Mouse (Mus musculus) stomach, embryonic 14.5 days (tissue): ENCODE measurements at regions not wholly inside any gene's neighbourhood (a gene's known extent, or its start where the extent isn't known, plus 50 kb on each side); places are given as distances from the start of the nearest gene placed in this dataset.
"Not testable (repeated sequence)": the region's sequence is repeated elsewhere in the genome, so short reads cannot be mapped to it uniquely, and the experiment has no call there.

ENCODE experiments used
- ATAC-seq: fragments of 200-750 bp; cut with Nextera tagmentation; 2 replicates; pipeline ENCODE4 v1.8.0; 2017; ENCODE audit warnings: low read depth, moderate TSS enrichment; ENCODE audit not compliant: insufficient number of reproducible peaks, insufficient read depth, low FRiP score
- H3K27ac ChIP-seq: fragments of 300-500 bp; sonication (generic); 2 replicates; pipeline ENCODE4 v1.5.1; 2014; ENCODE audit warnings: mild to moderate bottlenecking, low read length, moderate library complexity, mixed read lengths
- H3K27me3 ChIP-seq: fragments of 300-500 bp; sonication (generic); 2 replicates; pipeline ENCODE4 v1.6.1; 2014; ENCODE audit warnings: low read length, control low read depth, mixed read lengths; ENCODE audit not compliant: control insufficient read depth, insufficient read depth
- H3K36me3 ChIP-seq: fragments of 300-500 bp; sonication (generic); 2 replicates; pipeline ENCODE4 v1.6.1; 2014; ENCODE audit warnings: mild to moderate bottlenecking, control low read depth, low read length, moderate library complexity, mixed read lengths; ENCODE audit not compliant: control insufficient read depth, insufficient read depth
- H3K4me1 ChIP-seq: fragments of 300-500 bp; sonication (generic); 2 replicates; pipeline ENCODE4 v1.6.1; 2014; ENCODE audit warnings: low read length, control low read depth, mixed read lengths; ENCODE audit not compliant: control insufficient read depth, insufficient read depth
- H3K4me2 ChIP-seq: fragments of 300-500 bp; sonication (generic); replicated peaks from 2 replicates; pipeline ENCODE4 v1.6.1; 2014; ENCODE audit warnings: low read depth, low read length, control low read depth
- H3K4me3 ChIP-seq: fragments of 300-500 bp; sonication (generic); 2 replicates; pipeline ENCODE4 v1.5.1; 2014; ENCODE audit warnings: low read depth, low read length, control low read depth
- H3K9ac ChIP-seq: fragments of 300-500 bp; sonication (generic); replicated peaks from 2 replicates; pipeline ENCODE4 v1.6.1; 2014; ENCODE audit warnings: low read depth, mild to moderate bottlenecking, control low read depth, low read length, moderate library complexity, mixed read lengths
- H3K9me3 ChIP-seq: fragments of 300-500 bp; sonication (generic); 2 replicates; pipeline ENCODE4 v1.6.1; 2016; ENCODE audit warnings: low read depth, low read length, control low read depth; ENCODE audit not compliant: control insufficient read depth
- WGBS: fragments of 180-500 bp; shearing (Covaris S2); extraction: QIAGEN DNeasy Blood & Tissue Kit; methylation state at CpG from one replicate; pipeline ENCODE4 v1.1.7; 2014; 5-methylcytosine and 5-hydroxymethylcytosine counted together

DNA sequence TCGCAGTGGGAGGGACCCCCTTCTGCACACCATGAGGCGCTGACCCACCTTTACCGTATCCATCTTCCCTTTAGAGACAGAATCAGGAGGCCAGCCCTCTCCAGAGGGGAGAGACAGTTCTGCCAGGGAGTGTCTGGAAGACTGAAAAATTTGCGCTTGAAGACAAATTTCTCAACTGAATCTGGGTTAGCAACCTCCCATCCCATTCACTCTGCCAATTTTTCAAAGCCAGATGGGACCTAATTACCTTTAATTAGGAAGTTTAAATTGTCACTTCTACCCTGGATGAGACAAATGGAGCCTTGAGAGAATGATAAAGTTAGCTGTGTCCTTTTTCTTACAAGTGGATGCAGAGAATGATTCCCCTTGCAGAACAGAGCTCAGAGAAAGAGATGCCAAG lies 70.2 kb upstream of the Lrpprc start:
- H3K4me2 ChIP-seq = no peak overlapping the region
- H3K4me3 ChIP-seq = no peak overlapping the region
- no peaks in the 10 kb centered on the region for H3K4me1 ChIP-seq
- no peak overlapping the region for H3K27ac ChIP-seq
- H3K9ac ChIP-seq = no peak overlapping the region
- no peaks in the 10 kb centered on the region for H3K9me3 ChIP-seq
- no peaks in the 10 kb centered on the region for H3K27me3 ChIP-seq
- no peaks in the 10 kb centered on the region for H3K36me3 ChIP-seq
- 67% methylated on average over 4 of the region's 4 CpGs for WGBS
- ATAC-seq = no peak

DNA sequence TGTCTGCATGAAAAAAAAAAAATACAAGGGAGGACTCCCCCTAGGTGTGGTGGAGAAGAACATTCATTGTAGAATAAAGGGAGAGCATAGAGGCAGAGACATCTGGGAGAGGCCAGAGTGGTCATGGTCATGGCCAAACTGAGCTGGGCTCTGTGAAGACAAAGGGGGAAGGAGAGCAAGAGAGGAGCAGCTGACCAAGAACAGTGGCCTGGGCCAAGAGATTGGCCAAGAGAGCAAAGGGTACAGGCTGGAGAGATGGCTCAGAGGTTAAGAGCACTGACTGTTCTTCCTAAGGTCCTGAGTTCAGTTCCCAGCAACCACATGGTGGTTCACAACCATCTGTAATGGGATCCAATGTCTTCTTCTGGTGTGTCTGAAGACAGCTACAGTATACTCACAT lies 73.6 kb upstream of the Lrpprc start:
- H3K9me3 ChIP-seq, ATAC-seq, H3K27me3 ChIP-seq, H3K4me1 ChIP-seq, H3K27ac ChIP-seq, H3K4me3 ChIP-seq, H3K4me2 ChIP-seq, H3K36me3 ChIP-seq, H3K9ac ChIP-seq: not testable (repeated sequence)

DNA sequence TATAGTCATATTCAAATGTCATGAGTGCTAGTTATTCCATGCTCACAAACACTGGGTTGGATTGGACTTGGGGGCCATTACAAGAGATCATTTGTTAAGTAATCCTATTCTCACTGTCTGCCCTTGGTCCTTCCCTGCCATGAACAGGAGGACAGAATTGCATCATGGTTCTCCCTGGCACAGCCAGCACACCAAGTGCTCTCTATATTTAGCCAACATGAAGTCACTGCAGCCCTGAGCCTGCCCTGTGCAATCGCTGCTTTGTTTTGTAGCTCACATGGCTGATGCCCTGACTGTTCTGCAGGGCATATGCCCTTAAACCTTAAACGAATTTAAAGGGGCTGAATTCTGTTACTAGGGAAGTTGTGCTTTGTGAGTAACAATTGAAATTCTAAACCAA lies 74.6 kb upstream of the Lrpprc start:
- H3K27ac ChIP-seq = no peak overlapping the region
- H3K36me3 ChIP-seq = no peaks in the 10 kb centered on the region
- H3K4me3 ChIP-seq = no peak overlapping the region
- 67% methylated on average over 2 of the region's 2 CpGs for WGBS
- H3K9me3 ChIP-seq = no peaks in the 10 kb centered on the region
- no peak overlapping the region for H3K4me2 ChIP-seq
- no peak for ATAC-seq
- H3K27me3 ChIP-seq = no peaks in the 10 kb centered on the region
- H3K4me1 ChIP-seq = no peaks in the 10 kb centered on the region
- H3K9ac ChIP-seq = no peak overlapping the region

DNA sequence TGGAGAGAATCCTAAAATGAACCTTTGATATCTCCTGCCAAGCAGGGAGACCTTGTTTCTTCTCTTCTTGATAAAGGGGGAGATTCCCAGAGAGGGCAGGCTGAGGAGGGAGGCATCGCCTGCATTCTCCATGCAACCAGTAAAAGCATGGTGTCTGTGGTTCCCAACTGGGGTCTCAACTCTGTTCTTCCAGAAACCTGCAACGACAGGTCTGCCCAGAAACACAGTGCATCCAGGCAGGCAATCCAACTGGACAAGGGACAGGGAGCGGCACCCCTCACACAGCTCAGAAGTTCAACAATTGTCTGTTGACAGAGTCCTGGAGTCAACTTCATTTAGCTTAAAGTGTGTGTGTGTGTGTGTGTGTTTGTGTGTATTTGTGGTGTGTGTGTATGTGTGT lies 75.0 kb upstream of the Lrpprc start:
- no peak overlapping the region for H3K27ac ChIP-seq
- H3K4me2 ChIP-seq = no peak overlapping the region
- H3K36me3 ChIP-seq = no peaks in the 10 kb centered on the region
- no peak overlapping the region for H3K4me3 ChIP-seq
- H3K9me3 ChIP-seq = no peaks in the 10 kb centered on the region
- no peaks in the 10 kb centered on the region for H3K4me1 ChIP-seq
- no peaks in the 10 kb centered on the region for H3K27me3 ChIP-seq
- 83% methylated on average over 3 of the region's 3 CpGs for WGBS
- no peak overlapping the region for H3K9ac ChIP-seq
- ATAC-seq = no peak

DNA sequence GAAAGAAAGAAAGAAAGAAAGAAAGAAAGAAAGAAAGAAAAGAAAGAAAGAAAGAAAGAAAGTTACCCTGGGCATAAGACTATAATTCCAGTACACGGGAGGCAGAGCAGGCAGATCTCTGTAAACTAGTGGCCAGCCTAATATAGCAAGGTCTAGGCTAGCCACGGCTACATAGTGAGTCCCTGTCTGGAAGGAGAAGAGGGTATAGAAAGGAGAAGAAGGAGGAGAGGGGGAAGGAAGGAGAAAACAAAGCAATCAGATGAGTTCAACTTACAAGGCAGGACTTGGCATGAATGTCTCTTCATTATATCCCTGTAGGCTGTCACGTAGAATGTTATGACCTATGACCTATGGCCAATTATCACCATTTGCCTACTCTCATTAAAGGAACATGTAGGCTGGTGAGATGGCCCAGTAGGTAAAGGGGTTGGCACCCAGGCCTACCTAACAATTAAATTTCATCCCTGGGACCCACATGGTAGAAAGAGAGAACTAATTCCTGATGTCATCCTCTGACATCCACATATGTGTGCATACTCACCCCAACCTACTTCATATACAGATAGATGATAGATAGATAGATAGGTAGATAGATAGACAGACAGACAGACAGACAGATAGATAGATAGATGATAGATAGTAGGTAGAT lies 78.6 kb upstream of the Lrpprc start:
- H3K9ac ChIP-seq = no peak overlapping the region
- 89% methylated on average over 3 of the region's 3 CpGs for WGBS

DNA sequence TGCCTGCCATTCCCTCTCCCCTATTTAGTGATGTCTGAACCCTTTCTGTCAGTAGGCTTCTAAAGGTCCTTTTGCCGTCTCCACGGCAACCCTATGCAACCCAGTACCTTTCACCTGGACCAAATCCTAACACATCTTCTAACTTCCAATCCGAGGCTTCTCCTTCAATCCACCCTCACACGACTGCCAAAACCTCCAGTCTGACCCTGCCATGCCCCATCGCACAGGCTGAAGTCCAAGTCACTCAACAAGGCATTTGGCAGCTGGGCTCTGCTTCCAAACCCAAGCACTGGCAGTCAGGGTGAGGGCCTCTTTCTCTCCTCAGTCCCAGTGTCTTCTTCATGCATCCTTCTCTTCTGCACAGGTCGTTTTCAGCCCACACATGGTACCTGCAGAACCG lies 83.0 kb upstream of the Lrpprc start:
- H3K27ac ChIP-seq = no peak overlapping the region
- no peak overlapping the region for H3K4me3 ChIP-seq

More for the DNA sequence above, 78.6 kb upstream of the Lrpprc start:
- Histone ChIP-seq H3K9me3 (no peaks in the 10 kb centered on the region), H3K4me3 (no peak overlapping the region), H3K4me1 (no peaks in the 10 kb centered on the region), H3K27ac (no peak overlapping the region), H3K27me3 (no peaks in the 10 kb centered on the region), H3K36me3 (no peaks in the 10 kb centered on the region), H3K4me2 (no peak overlapping the region)
- no peak for ATAC-seq

DNA sequence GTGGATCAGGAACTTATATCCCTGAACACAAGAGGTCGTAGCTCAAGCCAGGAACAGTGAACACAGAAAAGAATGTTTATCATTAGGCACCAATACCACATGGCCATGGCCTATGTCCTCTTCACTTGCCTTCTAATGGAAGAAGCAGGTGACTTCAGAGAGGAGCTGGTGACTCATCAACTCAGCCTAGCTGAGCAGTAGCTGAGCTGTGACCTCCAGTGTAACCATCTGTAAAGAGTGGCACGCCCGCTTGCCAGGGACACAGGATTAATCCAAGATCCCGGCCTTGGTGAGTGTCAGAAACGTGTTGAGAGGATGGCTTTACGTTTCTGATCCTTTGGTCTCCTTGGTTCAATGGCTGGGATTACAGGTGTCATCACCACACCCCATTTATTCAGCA lies 82.0 kb upstream of the Ppm1b start:
- Histone ChIP-seq H3K9me3 (no peaks in the 10 kb centered on the region), H3K27ac (no peak overlapping the region), H3K4me3 (no peak overlapping the region), H3K4me1 (no peaks in the 10 kb centered on the region), H3K36me3 (no peaks in the 10 kb centered on the region), H3K9ac (no peak overlapping the region), H3K4me2 (no peak overlapping the region), H3K27me3 (no peaks in the 10 kb centered on the region)
- 66% methylated on average over 6 of the region's 6 CpGs for WGBS
- ATAC-seq = no peak

More for the DNA sequence above, 83.0 kb upstream of the Lrpprc start:
- H3K9ac ChIP-seq = no peak overlapping the region
- H3K9me3 ChIP-seq = no peaks in the 10 kb centered on the region
- no peaks in the 10 kb centered on the region for H3K4me1 ChIP-seq
- 83% methylated on average over 7 of the region's 7 CpGs for WGBS
- H3K27me3 ChIP-seq = no peaks in the 10 kb centered on the region
- H3K4me2 ChIP-seq = no peak overlapping the region
- no peaks in the 10 kb centered on the region for H3K36me3 ChIP-seq
- no peak for ATAC-seq

DNA sequence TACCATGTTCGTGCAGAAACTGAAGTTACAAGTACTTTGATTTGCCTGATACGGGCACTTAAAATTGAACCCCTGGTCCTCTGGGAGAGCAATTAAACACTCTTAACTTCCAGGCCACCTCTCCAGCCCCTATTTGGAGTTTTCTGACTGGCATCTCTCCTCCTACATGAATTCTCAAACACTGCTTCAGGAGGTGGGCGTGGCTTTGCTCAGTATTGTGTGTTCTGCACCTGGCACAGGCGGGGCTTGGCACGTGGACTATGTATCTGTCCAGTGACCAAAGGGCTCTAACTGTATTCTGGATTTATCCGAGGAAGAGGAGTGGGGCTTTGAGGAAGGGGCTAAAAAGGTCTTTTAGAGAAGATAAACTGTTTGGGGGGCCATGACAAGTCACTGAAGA lies 81.5 kb upstream of the Ppm1b start:
- no peak overlapping the region for H3K4me3 ChIP-seq
- no peaks in the 10 kb centered on the region for H3K36me3 ChIP-seq
- H3K4me2 ChIP-seq = no peak overlapping the region
- no peaks in the 10 kb centered on the region for H3K9me3 ChIP-seq
- WGBS = 56% methylated on average over 6 of the region's 6 CpGs
- no peak overlapping the region for H3K9ac ChIP-seq
- no peaks in the 10 kb centered on the region for H3K4me1 ChIP-seq
- ATAC-seq = no peak
- no peak overlapping the region for H3K27ac ChIP-seq
- no peaks in the 10 kb centered on the region for H3K27me3 ChIP-seq

DNA sequence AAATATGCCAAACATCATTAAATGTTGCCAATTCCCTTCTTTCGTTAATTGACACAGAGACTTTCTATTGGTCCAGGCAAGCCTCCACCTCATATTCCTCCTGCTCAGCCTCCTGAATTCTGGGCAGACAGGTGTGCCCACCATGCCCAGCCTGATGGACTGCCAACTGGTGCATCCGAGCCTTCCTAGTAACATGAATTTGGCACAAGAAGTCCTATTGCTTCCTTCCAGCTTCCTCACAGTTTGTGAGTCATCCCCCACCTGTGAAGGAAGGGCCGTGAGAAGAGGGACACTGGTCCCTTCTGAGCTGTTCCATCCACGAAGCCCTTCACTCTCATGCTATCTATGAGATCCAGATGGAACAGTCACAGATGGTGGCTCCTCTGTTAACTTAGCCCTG lies 80.5 kb upstream of the Ppm1b start:
- no peak for ATAC-seq
- no peaks in the 10 kb centered on the region for H3K4me1 ChIP-seq
- no peaks in the 10 kb centered on the region for H3K9me3 ChIP-seq
- H3K27ac ChIP-seq = no peak overlapping the region
- no peak overlapping the region for H3K4me2 ChIP-seq
- WGBS = 86% methylated on average over 4 of the region's 4 CpGs
- H3K4me3 ChIP-seq = no peak overlapping the region
- no peaks in the 10 kb centered on the region for H3K27me3 ChIP-seq
- no peak overlapping the region for H3K9ac ChIP-seq
- H3K36me3 ChIP-seq = no peaks in the 10 kb centered on the region
